Mouse (Mus musculus): ENCODE data around the gene Dmbt1. TPM values are rescaled to one million over a fixed set of nuclear protein-coding genes. Genes with fewer than 3 reads are reported as not detected.

The Dmbt1 gene
- total RNA-seq, 2 experiments from 2014 or later, result not detected

Other genes with a start within 250 kb of the Dmbt1 start
- gene Plekha1, start 166.3 kb upstream of the Dmbt1 start, total RNA-seq (2021), result 10 to 100 TPM; 27.6 to 29.3 TPM
- 10 to 100 TPM; 34.2 to 42.4 TPM for gene Htra1, start 95.9 kb upstream of the Dmbt1 start, total RNA-seq (2021)
- gene 4933402N03Rik, start 114.3 kb downstream of the Dmbt1 start, total RNA-seq (2021), result not detected
- not detected for gene 5430419D17Rik, start 142.3 kb downstream of the Dmbt1 start, total RNA-seq (2021)